Mouse (Mus musculus): ENCODE data around the gene Wfdc21. TPM values are rescaled to one million over a fixed set of nuclear protein-coding genes. Genes with fewer than 3 reads are reported as not detected.

The Wfdc21 gene
- total RNA-seq, 2 experiments from 2014 or later: not detected

DNA sequence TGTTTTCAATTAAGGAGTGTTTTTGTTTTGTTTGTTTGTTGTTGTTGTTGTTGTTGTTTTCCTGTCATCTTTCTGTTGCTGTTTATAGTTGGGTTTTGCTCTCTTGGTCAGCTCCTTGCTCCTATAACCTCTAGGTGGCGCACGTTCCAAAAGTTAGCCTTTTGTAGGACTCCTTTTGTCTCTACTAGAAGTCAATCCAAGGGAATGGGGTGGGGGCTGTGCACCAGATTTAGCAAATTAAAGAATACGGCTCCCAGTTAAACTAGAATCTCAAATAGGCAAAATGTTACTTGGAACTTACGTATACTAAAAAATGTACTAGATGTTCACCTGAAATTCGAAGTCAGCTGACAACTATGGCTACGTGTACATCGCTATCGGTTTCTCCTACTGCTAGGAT, 55.4 kb downstream of the Wfdc21 start:
- no peak for DNase-seq

Other genes with a start within 250 kb of the Wfdc21 start
- gene Heatr9, start 224.8 kb upstream of the Wfdc21 start, total RNA-seq (2021): not detected
- not detected for gene Ccl5, start 216.4 kb upstream of the Wfdc21 start, total RNA-seq (2021)
- 1 to 10 TPM; 4.6 to 5.2 TPM for gene Ccl9, start 168.3 kb upstream of the Wfdc21 start, total RNA-seq (2021)
- 1 to 10 TPM in 1 of 2 experiments, under 1 TPM in 1; 0.82 to 2.0 TPM for gene Ccl6, start 153.9 kb upstream of the Wfdc21 start, total RNA-seq (2021)
- gene Rpl9-ps1, start 101.3 kb upstream of the Wfdc21 start, total RNA-seq (2021): not detected
- not detected for gene Ccl3, start 97.6 kb upstream of the Wfdc21 start, total RNA-seq (2021)
- gene Ccl4, start 84.4 kb upstream of the Wfdc21 start, total RNA-seq (2021): not detected
- under 1 TPM in 1 of 2 experiments, not detected in 1; 0.81 TPM for gene Wfdc17, start 42.9 kb upstream of the Wfdc21 start, total RNA-seq (2021)
- gene Wfdc18, start 37.9 kb upstream of the Wfdc21 start, total RNA-seq (2021): not detected
- gene Heatr6, start 6.8 kb downstream of the Wfdc21 start, total RNA-seq (2021): 10 to 100 TPM; 15.8 to 17.7 TPM
- gene Hnf1b, start 103.1 kb downstream of the Wfdc21 start, total RNA-seq (2021): under 1 TPM in 1 of 2 experiments, not detected in 1; 0.52 TPM
- 10 to 100 TPM; 13.8 to 14.2 TPM for gene Ddx52, start 195.1 kb downstream of the Wfdc21 start, total RNA-seq (2021)
- 10 to 100 TPM; 64.5 to 72.8 TPM for gene Synrg, start 217.5 kb downstream of the Wfdc21 start, total RNA-seq (2021)

Measured in layer of hippocampus, postnatal 36 days (tissue).